Mouse (Mus musculus): Measurements from ENCODE around the gene Thsd4. TPM values are rescaled to one million over a fixed set of nuclear protein-coding genes. Genes with fewer than 3 reads are reported as not detected.

Thsd4 gene
- polyA plus RNA-seq, 1 experiment from 2014 or later = 19.9 TPM

DNA sequence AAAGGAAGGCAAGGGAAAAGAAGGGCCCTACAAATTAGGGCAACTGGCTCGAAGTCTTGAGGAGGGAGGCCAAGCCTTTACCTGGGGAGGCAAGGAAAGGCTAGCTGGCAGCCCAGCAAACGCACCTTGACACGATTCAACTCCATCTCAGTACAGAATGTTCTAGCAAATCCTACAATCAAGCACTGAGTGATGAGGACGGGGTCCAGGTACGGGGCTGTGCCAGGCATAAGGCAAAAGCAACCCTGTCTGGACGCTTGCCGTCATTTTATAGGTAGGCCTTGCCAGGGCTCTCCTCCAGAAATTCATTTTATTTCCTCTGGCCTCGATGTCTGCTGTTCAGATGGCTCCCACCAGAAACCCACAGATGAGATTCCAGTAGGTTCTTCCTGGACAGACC is 30.8 kb downstream of the Thsd4 start:
- Histone ChIP-seq H3K27ac (no peak overlapping the region), H3K36me3 (ENCODE audit: insufficient read depth, low read length) (no peaks in the 10 kb centered on the region), H3K4me3 (replicated peaks; ENCODE audit: low read depth, low read length) (no peak overlapping the region), H3K27me3 (ENCODE audit: insufficient read depth, low read length) (no peaks in the 10 kb centered on the region), H3K9ac (ENCODE audit: low read depth, low read length) (no peak overlapping the region), H3K4me2 (ENCODE audit: low read length) (no peak overlapping the region), H3K4me1 (replicated peaks; ENCODE audit: insufficient read depth, low read length) (peaks cover 4% of the 10 kb centered on the region; the same call in 1 of the 2 replicates), H3K9me3 (replicated peaks; ENCODE audit: low read length) (no peaks in the 10 kb centered on the region)
- ATAC-seq (replicated peaks; ENCODE audit: low FRiP score, low read depth) (no peak), DNase-seq (ENCODE audit: low spot score) (no peak)
- 93% methylated on average over 8 of the region's 8 CpGs for WGBS
- TF ChIP-seq CTCF (IDR thresholded peaks at IDR 0.05; ENCODE audit: low read depth) = no peak

DNA sequence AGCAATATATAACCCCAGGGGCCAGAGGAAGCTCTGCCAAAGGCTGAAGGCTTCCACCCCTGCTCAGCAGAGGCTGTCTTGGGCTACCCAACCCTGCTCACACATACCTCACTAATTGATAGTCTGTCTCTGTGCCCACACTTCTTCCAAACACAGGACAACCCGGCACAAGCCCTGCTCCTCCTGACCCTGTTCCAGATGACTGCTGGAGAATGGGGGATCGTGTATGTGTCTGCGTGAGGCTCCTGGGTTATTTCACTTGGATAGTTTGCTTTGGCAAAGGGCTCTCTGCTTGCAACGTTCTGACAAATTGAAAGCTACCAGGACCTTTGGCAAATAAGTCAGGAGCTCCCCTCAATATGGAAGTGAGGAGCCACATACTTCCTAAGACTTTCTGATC is 33.0 kb downstream of the Thsd4 start:
- H3K9me3 ChIP-seq (replicated peaks; ENCODE audit: low read length) = no peaks in the 10 kb centered on the region
- H3K27ac ChIP-seq = no peak overlapping the region
- no peak overlapping the region for H3K4me2 ChIP-seq (ENCODE audit: low read length)
- WGBS = 23% methylated on average over 4 of the region's 4 CpGs
- no peaks in the 10 kb centered on the region for H3K27me3 ChIP-seq (ENCODE audit: insufficient read depth, low read length)
- ATAC-seq (replicated peaks; ENCODE audit: low FRiP score, low read depth) (no peak), DNase-seq (ENCODE audit: low spot score) (no peak)
- no peak overlapping the region for H3K4me3 ChIP-seq (replicated peaks; ENCODE audit: low read depth, low read length)
- H3K4me1 ChIP-seq (replicated peaks; ENCODE audit: insufficient read depth, low read length) = peaks cover 4% of the 10 kb centered on the region; the same call in 1 of the 2 replicates
- no peak overlapping the region for H3K9ac ChIP-seq (ENCODE audit: low read depth, low read length)
- H3K36me3 ChIP-seq (ENCODE audit: insufficient read depth, low read length) = no peaks in the 10 kb centered on the region
- TF ChIP-seq CTCF (IDR thresholded peaks at IDR 0.05; ENCODE audit: low read depth) = no peak

DNA sequence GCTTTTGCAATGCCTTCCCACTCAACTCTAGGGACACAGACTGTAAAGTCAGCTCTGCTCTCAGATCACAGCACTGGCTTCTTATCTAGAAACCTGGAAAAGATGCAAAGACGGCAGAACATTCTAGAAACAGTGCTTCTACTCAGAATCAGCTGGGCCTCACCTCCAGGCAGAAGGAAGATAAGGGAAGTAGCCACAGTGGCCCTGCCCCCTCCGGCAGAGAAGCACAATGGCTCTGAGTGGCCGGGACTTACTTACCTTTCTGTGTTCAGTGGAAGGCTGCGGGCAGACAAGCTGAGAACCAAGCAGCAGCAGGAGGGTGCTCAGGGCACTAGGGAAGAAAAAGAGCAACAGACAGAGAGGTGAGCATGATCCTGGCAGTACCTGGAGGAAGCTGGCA is 39.7 kb downstream of the Thsd4 start:
- WGBS = 82% methylated on average over 4 of the region's 4 CpGs
- Histone ChIP-seq H3K4me2 (ENCODE audit: low read length) (no peak overlapping the region), H3K9ac (ENCODE audit: low read depth, low read length) (no peak overlapping the region), H3K27me3 (ENCODE audit: insufficient read depth, low read length) (no peaks in the 10 kb centered on the region), H3K27ac (no peak overlapping the region), H3K4me1 (replicated peaks; ENCODE audit: insufficient read depth, low read length) (no peaks in the 10 kb centered on the region), H3K9me3 (replicated peaks; ENCODE audit: low read length) (no peaks in the 10 kb centered on the region), H3K4me3 (replicated peaks; ENCODE audit: low read depth, low read length) (no peak overlapping the region), H3K36me3 (ENCODE audit: insufficient read depth, low read length) (no peaks in the 10 kb centered on the region)
- no peak for ATAC-seq (replicated peaks; ENCODE audit: low FRiP score, low read depth)
- no peak for DNase-seq (ENCODE audit: low spot score)
- TF ChIP-seq CTCF (IDR thresholded peaks at IDR 0.05; ENCODE audit: low read depth) = no peak

DNA sequence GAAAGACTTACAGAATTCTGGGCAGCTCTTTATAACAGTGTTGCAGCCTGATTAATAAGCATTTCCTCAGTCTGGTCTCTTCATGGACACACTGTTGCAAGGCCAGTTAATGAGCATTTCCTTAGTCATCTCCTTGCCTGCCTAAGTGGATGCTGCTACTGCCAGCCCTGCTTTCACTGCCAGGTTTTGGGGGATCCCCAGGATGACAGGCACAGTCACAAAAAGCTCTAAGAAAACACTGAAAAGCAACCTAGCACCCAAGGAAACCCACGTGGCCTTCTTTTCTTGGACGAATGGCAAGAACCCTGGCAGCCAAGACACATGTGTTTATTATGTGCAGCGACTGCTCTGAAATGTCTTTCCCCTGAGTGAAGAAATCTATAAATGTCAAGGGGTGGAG is 41.8 kb downstream of the Thsd4 start:
- H3K9ac ChIP-seq (ENCODE audit: low read depth, low read length) = no peak overlapping the region
- no peaks in the 10 kb centered on the region for H3K4me1 ChIP-seq (replicated peaks; ENCODE audit: insufficient read depth, low read length)
- H3K4me2 ChIP-seq (ENCODE audit: low read length) = no peak overlapping the region
- H3K36me3 ChIP-seq (ENCODE audit: insufficient read depth, low read length) = no peaks in the 10 kb centered on the region
- 71% methylated on average over 3 of the region's 3 CpGs for WGBS
- no peak overlapping the region for H3K4me3 ChIP-seq (replicated peaks; ENCODE audit: low read depth, low read length)
- DNase-seq (ENCODE audit: low spot score) (no peak), ATAC-seq (replicated peaks; ENCODE audit: low FRiP score, low read depth) (no peak)
- TF ChIP-seq CTCF (IDR thresholded peaks at IDR 0.05; ENCODE audit: low read depth) = no peak
- H3K27ac ChIP-seq = no peak overlapping the region
- H3K9me3 ChIP-seq (replicated peaks; ENCODE audit: low read length) = no peaks in the 10 kb centered on the region
- no peaks in the 10 kb centered on the region for H3K27me3 ChIP-seq (ENCODE audit: insufficient read depth, low read length)

DNA sequence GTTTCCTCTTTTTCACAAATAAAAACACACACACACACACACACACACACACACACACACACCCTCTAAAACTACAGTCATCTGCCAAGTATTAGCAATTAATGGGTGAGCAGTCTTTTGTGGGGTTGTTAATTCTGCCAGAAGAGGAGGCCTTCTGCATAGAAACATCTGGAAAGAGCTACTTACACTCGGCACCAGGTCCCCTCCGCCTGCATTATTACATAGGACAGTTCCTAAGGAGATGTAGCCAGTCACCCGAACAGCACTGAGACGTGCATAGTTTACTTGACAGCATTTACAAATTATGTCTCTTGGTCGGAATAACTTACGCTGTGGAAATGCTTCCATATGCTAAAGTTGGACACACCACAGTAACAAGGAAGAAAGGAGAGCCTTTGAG is 43.0 kb downstream of the Thsd4 start:
- Histone ChIP-seq H3K4me2 (ENCODE audit: low read length) (no peak overlapping the region), H3K4me3 (replicated peaks; ENCODE audit: low read depth, low read length) (no peak overlapping the region), H3K36me3 (ENCODE audit: insufficient read depth, low read length) (no peaks in the 10 kb centered on the region), H3K9ac (ENCODE audit: low read depth, low read length) (no peak overlapping the region), H3K9me3 (replicated peaks; ENCODE audit: low read length) (no peaks in the 10 kb centered on the region), H3K27ac (no peak overlapping the region), H3K27me3 (ENCODE audit: insufficient read depth, low read length) (no peaks in the 10 kb centered on the region), H3K4me1 (replicated peaks; ENCODE audit: insufficient read depth, low read length) (no peaks in the 10 kb centered on the region)
- WGBS = 48% methylated on average over 6 of the region's 6 CpGs
- ATAC-seq (replicated peaks; ENCODE audit: low FRiP score, low read depth) (no peak), DNase-seq (ENCODE audit: low spot score) (no peak)
- TF ChIP-seq CTCF (IDR thresholded peaks at IDR 0.05; ENCODE audit: low read depth) = no peak

DNA sequence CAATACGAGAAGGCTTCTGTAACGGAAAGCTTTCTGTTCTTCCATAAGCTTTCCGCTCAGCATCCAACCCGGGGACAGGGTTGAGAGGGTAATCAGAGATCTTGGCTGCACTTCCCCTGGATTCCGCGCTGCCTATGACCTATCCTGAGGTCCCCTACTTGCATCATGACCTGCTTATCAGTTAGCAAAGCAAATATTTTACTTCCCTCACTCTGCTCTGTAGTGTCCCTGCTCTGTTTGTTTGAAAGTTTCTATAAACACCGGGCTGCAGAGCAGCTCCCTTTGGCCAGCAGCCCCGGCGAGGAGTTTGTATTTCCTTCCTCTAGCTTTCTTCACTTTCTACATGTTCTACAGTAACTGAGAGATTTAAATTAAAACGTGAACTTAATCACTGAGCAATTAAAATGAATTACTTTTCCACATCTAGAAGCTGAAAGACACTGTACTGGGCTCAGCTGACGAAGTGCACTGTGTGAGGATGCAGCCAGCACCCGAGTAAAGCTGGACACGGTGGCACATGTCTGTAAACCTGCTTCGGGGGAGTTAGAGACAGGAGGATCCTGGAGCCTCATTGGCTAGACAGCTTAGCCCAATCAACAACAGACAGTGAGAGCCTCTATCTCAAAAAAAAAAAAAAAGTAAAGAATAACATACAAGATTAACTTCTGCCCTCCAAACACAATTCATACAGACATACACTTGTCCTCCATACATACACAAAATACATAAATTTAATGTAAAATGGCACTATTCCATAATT is 43.7 kb downstream of the Thsd4 start:
- Histone ChIP-seq H3K4me3 (replicated peaks; ENCODE audit: low read depth, low read length) (no peak overlapping the region), H3K9me3 (replicated peaks; ENCODE audit: low read length) (no peaks in the 10 kb centered on the region), H3K36me3 (ENCODE audit: insufficient read depth, low read length) (no peaks in the 10 kb centered on the region), H3K4me2 (ENCODE audit: low read length) (no peak overlapping the region; the same call in 1 of the 2 replicates), H3K27ac (peak overlapping the region; percentile 39; the same call in 1 of the 2 replicates), H3K9ac (ENCODE audit: low read depth, low read length) (no peak overlapping the region), H3K4me1 (replicated peaks; ENCODE audit: insufficient read depth, low read length) (no peaks in the 10 kb centered on the region), H3K27me3 (ENCODE audit: insufficient read depth, low read length) (no peaks in the 10 kb centered on the region)
- WGBS = 35% methylated on average over 14 of the region's 14 CpGs
- TF ChIP-seq CTCF (IDR thresholded peaks at IDR 0.05; ENCODE audit: low read depth) = no peak
- DNase-seq (ENCODE audit: low spot score) = peak; percentile 70
- no peak for ATAC-seq (replicated peaks; ENCODE audit: low FRiP score, low read depth)

Measured in kidney, postnatal 0 days (tissue).